Mouse (Mus musculus): ENCODE results near the gene Tldc2. TPM values are rescaled to one million over a fixed set of nuclear protein-coding genes. Genes with fewer than 3 reads are reported as not detected.
A peak's percentile ranks its signal among the peaks of the same experiment; 100 is the strongest.

Tldc2 gene
- polyA plus RNA-seq, 1 experiment from 2014 or later: not detected

GRCm38 (mm10) chr2:157053787-157054186, 33.1 kb upstream of the Tldc2 start:
- Histone ChIP-seq H3K36me3 (peaks cover 75% of the 10 kb centered on the region), H3K9me3 (no peaks in the 10 kb centered on the region), H3K4me1 (peaks cover 50% of the 10 kb centered on the region), H3K27me3 (ENCODE audit: insufficient read depth, poor library complexity, severe bottlenecking) (no peaks in the 10 kb centered on the region), H3K4me3 (no peak overlapping the region), H3K27ac (no peak overlapping the region)
- WGBS: 76% methylated on average over 4 of the region's 4 CpGs
- no peak for DNase-seq (ENCODE audit: low spot score)

GRCm38 (mm10) chr2:157054297-157054696, 32.6 kb upstream of the Tldc2 start:
- H3K4me1 ChIP-seq: peaks cover 55% of the 10 kb centered on the region
- no peaks in the 10 kb centered on the region for H3K27me3 ChIP-seq (ENCODE audit: insufficient read depth, poor library complexity, severe bottlenecking)
- H3K4me3 ChIP-seq: no peak overlapping the region
- peak overlapping the region; percentile 65; the same call in 1 of the 2 replicates for H3K27ac ChIP-seq
- WGBS: 82% methylated on average over 8 of the region's 8 CpGs
- DNase-seq (ENCODE audit: low spot score): no peak
- H3K9me3 ChIP-seq: no peaks in the 10 kb centered on the region
- H3K36me3 ChIP-seq: peaks cover 73% of the 10 kb centered on the region

GRCm38 (mm10) chr2:157054816-157055215, 32.0 kb upstream of the Tldc2 start:
- WGBS: 77% methylated on average over 5 of the region's 5 CpGs
- peaks cover 54% of the 10 kb centered on the region for H3K4me1 ChIP-seq
- peak overlapping the region; percentile 65 for H3K27ac ChIP-seq
- H3K36me3 ChIP-seq: peaks cover 73% of the 10 kb centered on the region
- no peak overlapping the region for H3K4me3 ChIP-seq
- no peaks in the 10 kb centered on the region for H3K9me3 ChIP-seq
- no peak for DNase-seq (ENCODE audit: low spot score)
- no peaks in the 10 kb centered on the region for H3K27me3 ChIP-seq (ENCODE audit: insufficient read depth, poor library complexity, severe bottlenecking)

GRCm38 (mm10) chr2:157055721-157056120, 31.1 kb upstream of the Tldc2 start:
- peaks cover 49% of the 10 kb centered on the region for H3K4me1 ChIP-seq
- WGBS: 89% methylated on average over 6 of the region's 6 CpGs

GRCm38 (mm10) chr2:157057186-157057585, 29.7 kb upstream of the Tldc2 start:
- 94% methylated on average over 3 of the region's 3 CpGs for WGBS
- DNase-seq (ENCODE audit: low spot score): no peak
- peaks cover 46% of the 10 kb centered on the region for H3K4me1 ChIP-seq
- peak overlapping the region; percentile 2; the same call in 1 of the 2 replicates for H3K27ac ChIP-seq
- no peaks in the 10 kb centered on the region for H3K9me3 ChIP-seq
- peaks cover 62% of the 10 kb centered on the region for H3K36me3 ChIP-seq
- no peaks in the 10 kb centered on the region for H3K27me3 ChIP-seq (ENCODE audit: insufficient read depth, poor library complexity, severe bottlenecking)
- H3K4me3 ChIP-seq: no peak overlapping the region

More at GRCm38 (mm10) chr2:157055721-157056120, 31.1 kb upstream of the Tldc2 start:
- Histone ChIP-seq H3K9me3 (no peaks in the 10 kb centered on the region), H3K27me3 (ENCODE audit: insufficient read depth, poor library complexity, severe bottlenecking) (no peaks in the 10 kb centered on the region), H3K4me3 (no peak overlapping the region), H3K36me3 (peaks cover 70% of the 10 kb centered on the region), H3K27ac (no peak overlapping the region)
- DNase-seq (ENCODE audit: low spot score): no peak

GRCm38 (mm10) chr2:157057758-157058157, 29.1 kb upstream of the Tldc2 start:
- Histone ChIP-seq H3K27ac (0 out of 2 replicates have a peak overlapping the region, but pooled peaks have one; percentile 2), H3K27me3 (ENCODE audit: insufficient read depth, poor library complexity, severe bottlenecking) (no peaks in the 10 kb centered on the region), H3K4me3 (no peak overlapping the region), H3K36me3 (peaks cover 57% of the 10 kb centered on the region), H3K4me1 (peaks cover 40% of the 10 kb centered on the region), H3K9me3 (no peaks in the 10 kb centered on the region)
- DNase-seq (ENCODE audit: low spot score): no peak
- 86% methylated on average over 4 of the region's 4 CpGs for WGBS

- peak; percentile 90 for DNase-seq (ENCODE audit: low spot score)
- Histone ChIP-seq H3K4me1 (peaks cover 39% of the 10 kb centered on the region), H3K4me3 (peak overlapping the region; percentile 39), H3K36me3 (peaks cover 49% of the 10 kb centered on the region), H3K27ac (peak overlapping the region; percentile 86), H3K27me3 (ENCODE audit: insufficient read depth, poor library complexity, severe bottlenecking) (no peaks in the 10 kb centered on the region), H3K9me3 (no peaks in the 10 kb centered on the region)
- WGBS: 20% methylated on average over 18 of the region's 18 CpGs
Observed at GRCm38 (mm10) chr2:157058342-157058998, 28.4 kb upstream of the Tldc2 start.

GRCm38 (mm10) chr2:157059166-157059565, 27.7 kb upstream of the Tldc2 start:
- peaks cover 46% of the 10 kb centered on the region for H3K36me3 ChIP-seq
- no peak for DNase-seq (ENCODE audit: low spot score)
- H3K4me1 ChIP-seq: peaks cover 46% of the 10 kb centered on the region
- H3K9me3 ChIP-seq: no peaks in the 10 kb centered on the region
- no peaks in the 10 kb centered on the region for H3K27me3 ChIP-seq (ENCODE audit: insufficient read depth, poor library complexity, severe bottlenecking)
- 66% methylated on average over 8 of the region's 8 CpGs for whole genome bisulfite sequencing
- 0 out of 2 replicates have a peak overlapping the region, but pooled peaks have one; percentile 39 for H3K4me3 ChIP-seq
- H3K27ac ChIP-seq: peak overlapping the region; percentile 86

- H3K36me3 ChIP-seq: peaks cover 40% of the 10 kb centered on the region
- H3K27me3 ChIP-seq (ENCODE audit: insufficient read depth, poor library complexity, severe bottlenecking): no peaks in the 10 kb centered on the region
- no peaks in the 10 kb centered on the region for H3K9me3 ChIP-seq
- WGBS: 91% methylated on average over 14 of the region's 14 CpGs
- H3K4me3 ChIP-seq: no peak overlapping the region
- H3K27ac ChIP-seq: no peak overlapping the region
- peaks cover 45% of the 10 kb centered on the region for H3K4me1 ChIP-seq
- DNase-seq (ENCODE audit: low spot score): no peak
Observed at GRCm38 (mm10) chr2:157060037-157060436, 26.8 kb upstream of the Tldc2 start.

GRCm38 (mm10) chr2:157060557-157061305, 26.1 kb upstream of the Tldc2 start:
- Histone ChIP-seq H3K9me3 (no peaks in the 10 kb centered on the region), H3K36me3 (peaks cover 38% of the 10 kb centered on the region), H3K27ac (no peak overlapping the region), H3K27me3 (ENCODE audit: insufficient read depth, poor library complexity, severe bottlenecking) (no peaks in the 10 kb centered on the region), H3K4me1 (peaks cover 50% of the 10 kb centered on the region), H3K4me3 (no peak overlapping the region)
- DNase-seq (ENCODE audit: low spot score): no peak
- 88% methylated on average over 11 of the region's 11 CpGs for WGBS

- Histone ChIP-seq H3K4me1 (peaks cover 65% of the 10 kb centered on the region), H3K27me3 (ENCODE audit: insufficient read depth, poor library complexity, severe bottlenecking) (no peaks in the 10 kb centered on the region), H3K27ac (peak overlapping the region; percentile 37), H3K4me3 (no peak overlapping the region), H3K9me3 (no peaks in the 10 kb centered on the region), H3K36me3 (peaks cover 25% of the 10 kb centered on the region)
- no peak for DNase-seq (ENCODE audit: low spot score)
- 72% methylated on average over 4 of the region's 4 CpGs for WGBS
Observed at GRCm38 (mm10) chr2:157063241-157063700, 23.6 kb upstream of the Tldc2 start.

GRCm38 (mm10) chr2:157064136-157064535, 22.7 kb upstream of the Tldc2 start:
- H3K4me3 ChIP-seq: no peak overlapping the region
- H3K36me3 ChIP-seq: peaks cover 24% of the 10 kb centered on the region
- 76% methylated on average over 7 of the region's 7 CpGs for whole genome bisulfite sequencing
- DNase-seq (ENCODE audit: low spot score): no peak
- no peaks in the 10 kb centered on the region for H3K27me3 ChIP-seq (ENCODE audit: insufficient read depth, poor library complexity, severe bottlenecking)
- H3K27ac ChIP-seq: peak overlapping the region; percentile 65; the same call in 1 of the 2 replicates
- peaks cover 63% of the 10 kb centered on the region for H3K4me1 ChIP-seq
- H3K9me3 ChIP-seq: no peaks in the 10 kb centered on the region

Measured in heart, embryonic 10.5 days (tissue).